Mouse (Mus musculus): ENCODE measurements around the gene Gapdhs.

DNA sequence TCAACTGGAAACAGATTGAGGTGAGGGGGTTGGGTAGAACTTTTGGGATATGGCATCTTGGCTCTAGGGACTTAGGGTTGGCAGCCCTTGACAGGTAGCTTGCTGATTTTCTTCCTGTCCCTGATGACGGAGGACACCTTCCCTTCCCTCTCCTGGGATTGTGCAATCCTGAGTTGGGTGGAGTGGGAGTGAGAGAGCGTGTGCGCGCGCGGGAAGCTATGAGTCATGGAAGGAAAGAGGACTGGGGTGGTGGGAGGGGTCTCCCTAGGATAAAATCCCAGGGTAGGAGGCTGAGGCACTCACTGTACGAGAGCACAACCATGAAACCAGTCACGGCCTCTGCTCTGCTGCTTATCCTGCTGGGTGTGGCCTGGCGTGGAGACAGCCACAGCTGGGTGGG lies 32.6 kb upstream of the Gapdhs start:
- TF ChIP-seq CTCF (IDR thresholded peaks at IDR 0.05; ENCODE audit: extremely low read depth, insufficient read depth, low read length) (no peak), POLR2A (IDR thresholded peaks at IDR 0.05; ENCODE audit: extremely low read depth, insufficient read depth, low read length) (no peak)

Data from cortical plate, adult 2 months (tissue).